Mouse (Mus musculus): ENCODE results near the gene 9530077C05Rik. TPM values are rescaled to one million over a fixed set of nuclear protein-coding genes. Genes with fewer than 3 reads are reported as not detected.

9530077C05Rik gene
- polyA plus RNA-seq (2014; fragmentation: Nextera tagmentation; extraction: Ambion mirVana) = 2.9 and 3.0 TPM in 2 replicates

- peaks cover 3% of the 10 kb centered on the region; the same call in 1 of the 2 replicates for H3K4me1 ChIP-seq (ENCODE audit: control insufficient read depth, insufficient read depth, low read length)
- H3K4me3 ChIP-seq (ENCODE audit: low read depth, low read length) = peak within 1 kb of the TSS; percentile 62
- under 1% methylated on average over 43 of the region's 43 CpGs for WGBS (ENCODE audit: insufficient replicate concordance)
- H3K27ac ChIP-seq (ENCODE audit: low read depth, low read length) = no peak within 1 kb of the TSS
- H3K9me3 ChIP-seq (replicated peaks; ENCODE audit: control insufficient read depth, low read length) = no peaks in the 10 kb centered on the region
- H3K27me3 ChIP-seq (ENCODE audit: control insufficient read depth, insufficient read depth, low read length) = no peaks in the 10 kb centered on the region
- H3K4me2 ChIP-seq = peak within 1 kb of the TSS; percentile 79
- peak; percentile 95 for ATAC-seq (replicated peaks; ENCODE audit: insufficient number of reproducible peaks, low FRiP score, low TSS enrichment)
- H3K9ac ChIP-seq (ENCODE audit: low read depth, low read length) = peak within 1 kb of the TSS; percentile 67; the same call in 1 of the 2 replicates
- no peaks in the 10 kb centered on the region for H3K36me3 ChIP-seq (ENCODE audit: control insufficient read depth, insufficient read depth, low read length)
These were observed at the start of gene 9530077C05Rik for GRCm38 (mm10) chr9:22411002-22411857. Gene 9530077C05Rik (plus strand): TSS chr9:22411513.

GRCm38 (mm10) chr9:22366221-22366620 lies 45.1 kb upstream of the 9530077C05Rik start:
- ATAC-seq (replicated peaks; ENCODE audit: insufficient number of reproducible peaks, low FRiP score, low TSS enrichment) = no peak
- no peak overlapping the region for H3K4me2 ChIP-seq
- H3K9me3 ChIP-seq (replicated peaks; ENCODE audit: control insufficient read depth, low read length) = no peaks in the 10 kb centered on the region
- H3K27ac ChIP-seq (ENCODE audit: low read depth, low read length) = no peak overlapping the region
- H3K9ac ChIP-seq (ENCODE audit: low read depth, low read length) = no peak overlapping the region
- no peaks in the 10 kb centered on the region for H3K4me1 ChIP-seq (ENCODE audit: control insufficient read depth, insufficient read depth, low read length)
- H3K4me3 ChIP-seq (ENCODE audit: low read depth, low read length) = no peak overlapping the region
- H3K36me3 ChIP-seq (ENCODE audit: control insufficient read depth, insufficient read depth, low read length) = peaks cover 29% of the 10 kb centered on the region
- H3K27me3 ChIP-seq (ENCODE audit: control insufficient read depth, insufficient read depth, low read length) = no peaks in the 10 kb centered on the region
- WGBS (ENCODE audit: insufficient replicate concordance) = 89% methylated on average over 2 of the region's 2 CpGs

GRCm38 (mm10) chr9:22366621-22367020 lies 44.7 kb upstream of the 9530077C05Rik start:
- Histone ChIP-seq H3K4me2 (no peak overlapping the region), H3K27me3 (ENCODE audit: control insufficient read depth, insufficient read depth, low read length) (no peaks in the 10 kb centered on the region), H3K4me1 (ENCODE audit: control insufficient read depth, insufficient read depth, low read length) (no peaks in the 10 kb centered on the region), H3K9me3 (replicated peaks; ENCODE audit: control insufficient read depth, low read length) (no peaks in the 10 kb centered on the region), H3K9ac (ENCODE audit: low read depth, low read length) (no peak overlapping the region), H3K27ac (ENCODE audit: low read depth, low read length) (no peak overlapping the region), H3K4me3 (ENCODE audit: low read depth, low read length) (no peak overlapping the region), H3K36me3 (ENCODE audit: control insufficient read depth, insufficient read depth, low read length) (peaks cover 31% of the 10 kb centered on the region)
- no peak for ATAC-seq (replicated peaks; ENCODE audit: insufficient number of reproducible peaks, low FRiP score, low TSS enrichment)
- WGBS (ENCODE audit: insufficient replicate concordance) = 96% methylated on average over 10 of the region's 10 CpGs

GRCm38 (mm10) chr9:22368030-22368429 lies 43.3 kb upstream of the 9530077C05Rik start:
- ATAC-seq (replicated peaks; ENCODE audit: insufficient number of reproducible peaks, low FRiP score, low TSS enrichment) = no peak
- 80% methylated on average over 6 of the region's 6 CpGs for WGBS (ENCODE audit: insufficient replicate concordance)
- H3K36me3 ChIP-seq (ENCODE audit: control insufficient read depth, insufficient read depth, low read length) = peaks cover 36% of the 10 kb centered on the region

GRCm38 (mm10) chr9:22372760-22373159 lies 38.6 kb upstream of the 9530077C05Rik start:
- no peak for ATAC-seq (replicated peaks; ENCODE audit: insufficient number of reproducible peaks, low FRiP score, low TSS enrichment)
- no peaks in the 10 kb centered on the region for H3K4me1 ChIP-seq (ENCODE audit: control insufficient read depth, insufficient read depth, low read length)

More at GRCm38 (mm10) chr9:22368030-22368429, 43.3 kb upstream of the 9530077C05Rik start:
- no peaks in the 10 kb centered on the region for H3K27me3 ChIP-seq (ENCODE audit: control insufficient read depth, insufficient read depth, low read length)
- H3K27ac ChIP-seq (ENCODE audit: low read depth, low read length) = no peak overlapping the region
- H3K4me2 ChIP-seq = no peak overlapping the region
- H3K9ac ChIP-seq (ENCODE audit: low read depth, low read length) = no peak overlapping the region
- no peaks in the 10 kb centered on the region for H3K9me3 ChIP-seq (replicated peaks; ENCODE audit: control insufficient read depth, low read length)
- no peak overlapping the region for H3K4me3 ChIP-seq (ENCODE audit: low read depth, low read length)
- H3K4me1 ChIP-seq (ENCODE audit: control insufficient read depth, insufficient read depth, low read length) = no peaks in the 10 kb centered on the region

GRCm38 (mm10) chr9:22376086-22376485 lies 35.2 kb upstream of the 9530077C05Rik start:
- H3K9me3 ChIP-seq (replicated peaks; ENCODE audit: control insufficient read depth, low read length) = 0 out of 2 replicates have a peak, but pooled peaks cover 3% of the 10 kb centered on the region
- no peak overlapping the region for H3K9ac ChIP-seq (ENCODE audit: low read depth, low read length)
- H3K36me3 ChIP-seq (ENCODE audit: control insufficient read depth, insufficient read depth, low read length) = peaks cover 63% of the 10 kb centered on the region
- no peaks in the 10 kb centered on the region for H3K4me1 ChIP-seq (ENCODE audit: control insufficient read depth, insufficient read depth, low read length)
- no peaks in the 10 kb centered on the region for H3K27me3 ChIP-seq (ENCODE audit: control insufficient read depth, insufficient read depth, low read length)
- WGBS (ENCODE audit: insufficient replicate concordance) = 89% methylated on average over 5 of the region's 5 CpGs
- H3K4me3 ChIP-seq (ENCODE audit: low read depth, low read length) = no peak overlapping the region
- ATAC-seq (replicated peaks; ENCODE audit: insufficient number of reproducible peaks, low FRiP score, low TSS enrichment) = no peak
- no peak overlapping the region for H3K4me2 ChIP-seq
- H3K27ac ChIP-seq (ENCODE audit: low read depth, low read length) = no peak overlapping the region

More at GRCm38 (mm10) chr9:22372760-22373159, 38.6 kb upstream of the 9530077C05Rik start:
- H3K36me3 ChIP-seq (ENCODE audit: control insufficient read depth, insufficient read depth, low read length) = peaks cover 53% of the 10 kb centered on the region
- H3K4me3 ChIP-seq (ENCODE audit: low read depth, low read length) = no peak overlapping the region
- H3K9ac ChIP-seq (ENCODE audit: low read depth, low read length) = no peak overlapping the region
- WGBS (ENCODE audit: insufficient replicate concordance) = 95% methylated on average over 4 of the region's 4 CpGs
- no peak overlapping the region for H3K27ac ChIP-seq (ENCODE audit: low read depth, low read length)
- no peaks in the 10 kb centered on the region for H3K27me3 ChIP-seq (ENCODE audit: control insufficient read depth, insufficient read depth, low read length)
- H3K4me2 ChIP-seq = no peak overlapping the region
- no peaks in the 10 kb centered on the region for H3K9me3 ChIP-seq (replicated peaks; ENCODE audit: control insufficient read depth, low read length)

- Histone ChIP-seq H3K4me3 (ENCODE audit: low read depth, low read length) (no peak overlapping the region), H3K9me3 (replicated peaks; ENCODE audit: control insufficient read depth, low read length) (no peaks in the 10 kb centered on the region), H3K9ac (ENCODE audit: low read depth, low read length) (no peak overlapping the region), H3K4me2 (no peak overlapping the region), H3K27ac (ENCODE audit: low read depth, low read length) (no peak overlapping the region), H3K27me3 (ENCODE audit: control insufficient read depth, insufficient read depth, low read length) (no peaks in the 10 kb centered on the region), H3K4me1 (ENCODE audit: control insufficient read depth, insufficient read depth, low read length) (peaks cover 17% of the 10 kb centered on the region), H3K36me3 (ENCODE audit: control insufficient read depth, insufficient read depth, low read length) (peaks cover 11% of the 10 kb centered on the region)
- no peak for ATAC-seq (replicated peaks; ENCODE audit: insufficient number of reproducible peaks, low FRiP score, low TSS enrichment)
- WGBS (ENCODE audit: insufficient replicate concordance) = 69% methylated on average over 2 of the region's 2 CpGs
These were observed 25.4 kb upstream of the 9530077C05Rik start for GRCm38 (mm10) chr9:22385890-22386289.

DNA sequence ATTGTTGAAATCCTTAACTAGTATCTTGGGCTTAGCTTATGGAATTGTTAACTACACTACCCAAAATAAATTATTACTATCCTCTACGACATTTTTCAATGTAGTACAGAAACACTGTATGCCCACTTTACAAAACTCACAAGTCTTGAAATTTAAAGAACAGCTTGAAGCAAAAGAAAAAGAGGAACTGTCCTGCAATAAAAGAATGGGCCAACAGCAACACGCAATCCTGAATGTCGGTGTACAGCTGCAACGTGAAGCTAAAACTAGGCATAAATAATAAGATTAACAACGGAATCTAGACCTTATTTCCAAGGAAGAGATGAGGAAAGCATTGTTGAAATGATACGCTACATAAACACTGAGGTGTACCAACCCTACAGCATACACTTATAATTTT lies 23.4 kb upstream of the 9530077C05Rik start:
- Histone ChIP-seq H3K36me3 (ENCODE audit: control insufficient read depth, insufficient read depth, low read length) (no peaks in the 10 kb centered on the region), H3K27me3 (ENCODE audit: control insufficient read depth, insufficient read depth, low read length) (no peaks in the 10 kb centered on the region), H3K27ac (ENCODE audit: low read depth, low read length) (peak overlapping the region; percentile 93), H3K4me2 (peak overlapping the region; percentile 87), H3K9ac (ENCODE audit: low read depth, low read length) (peak overlapping the region; percentile 93), H3K4me3 (ENCODE audit: low read depth, low read length) (peak overlapping the region; percentile 78), H3K9me3 (replicated peaks; ENCODE audit: control insufficient read depth, low read length) (no peaks in the 10 kb centered on the region), H3K4me1 (ENCODE audit: control insufficient read depth, insufficient read depth, low read length) (peaks cover 17% of the 10 kb centered on the region)
- WGBS (ENCODE audit: insufficient replicate concordance) = 21% methylated on average over 6 of the region's 6 CpGs
- no peak for ATAC-seq (replicated peaks; ENCODE audit: insufficient number of reproducible peaks, low FRiP score, low TSS enrichment)

Measured in heart, embryonic 11.5 days (tissue).